Mouse (Mus musculus) forebrain, embryonic 11.5 days (tissue): Measurements from ENCODE around the gene Tardbp. TPM values are rescaled to one million over a fixed set of nuclear protein-coding genes. Genes with fewer than 3 reads are reported as not detected.
A peak's percentile ranks its signal among the peaks of the same experiment; 100 is the strongest.

ENCODE experiments used
- ATAC-seq: fragments of 200-750 bp; cut with Nextera tagmentation; replicated peaks from 2 replicates; pipeline ENCODE4 v1.8.0; 2017; ENCODE audit warnings: moderate TSS enrichment; ENCODE audit not compliant: low FRiP score
- DNase-seq: peaks from one replicate; pipeline ENCODE4 v3.0.0-alpha.2; 2017; ENCODE audit warnings: low spot score
- H3K27ac ChIP-seq: fragments of 300-500 bp; sonication (generic); 2 replicates; pipeline ENCODE4 v1.5.1; 2014; ENCODE audit warnings: low read depth, low read length
- H3K27me3 ChIP-seq: fragments of 300-500 bp; sonication (generic); 2 replicates; pipeline ENCODE4 v1.6.1; 2014; ENCODE audit warnings: mild to moderate bottlenecking, low read length, mixed read lengths; ENCODE audit not compliant: control insufficient read depth, insufficient read depth
- H3K36me3 ChIP-seq: fragments of 300-500 bp; sonication (generic); 2 replicates; pipeline ENCODE4 v1.6.1; 2014; ENCODE audit warnings: mild to moderate bottlenecking, low read length, moderate library complexity, mixed read lengths; ENCODE audit not compliant: control insufficient read depth, insufficient read depth
- H3K4me1 ChIP-seq: fragments of 300-500 bp; sonication (generic); replicated peaks from 2 replicates; pipeline ENCODE4 v1.6.1; 2014; ENCODE audit warnings: low read length, mixed read lengths; ENCODE audit not compliant: control insufficient read depth, insufficient read depth
- H3K4me2 ChIP-seq: fragments of 300-500 bp; sonication (generic); 2 replicates; pipeline ENCODE4 v1.6.1; 2014; ENCODE audit warnings: low read depth, mild to moderate bottlenecking, low read length, moderate library complexity, mixed read lengths; ENCODE audit not compliant: severe bottlenecking
- H3K4me3 ChIP-seq: fragments of 300-500 bp; sonication (generic); 2 replicates; pipeline ENCODE4 v1.5.1; 2014; ENCODE audit warnings: low read depth, low read length
- H3K9ac ChIP-seq: fragments of 300-500 bp; sonication (generic); 2 replicates; pipeline ENCODE4 v1.6.1; 2014; ENCODE audit warnings: low read length
- H3K9me3 ChIP-seq: fragments of 300-500 bp; sonication (generic); 2 replicates; pipeline ENCODE4 v1.6.1; 2016; ENCODE audit warnings: low read length, mixed read lengths; ENCODE audit not compliant: control insufficient read depth
- WGBS: fragments of 180-500 bp; shearing (Covaris S2); extraction: QIAGEN DNeasy Blood & Tissue Kit; methylation state at CpG from one replicate; pipeline ENCODE4 v1.1.7; 2014; 5-methylcytosine and 5-hydroxymethylcytosine counted together
- polyA plus RNA-seq: library from polyadenylated mRNA; unstranded; fragments of >200 nt; fragmentation: Nextera tagmentation; extraction: Ambion mirVana; gene quantifications from 2 replicates; pipeline ENCODE4 v1.2.1, GENCODE M21; 2014

Tardbp gene
- polyA plus RNA-seq, 1 experiment from 2014 or later: 238 TPM

DNA sequence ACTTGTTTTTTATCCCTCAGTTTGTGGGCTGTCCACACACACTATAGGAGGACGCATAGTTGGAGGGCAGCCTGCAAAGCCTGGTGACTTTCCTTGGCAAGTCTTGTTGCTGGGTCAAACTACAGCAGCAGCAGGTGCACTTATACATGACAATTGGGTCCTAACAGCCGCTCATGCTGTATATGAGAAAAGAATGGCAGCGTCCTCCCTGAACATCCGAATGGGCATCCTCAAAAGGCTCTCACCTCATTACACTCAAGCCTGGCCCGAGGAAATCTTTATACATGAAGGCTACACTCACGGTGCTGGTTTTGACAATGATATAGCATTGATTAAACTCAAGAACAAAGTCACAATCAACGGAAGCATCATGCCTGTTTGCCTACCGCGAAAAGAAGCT, 13.1 kb downstream of the Tardbp start:
- Histone ChIP-seq H3K4me2 (no peak overlapping the region), H3K4me1 (no peaks in the 10 kb centered on the region; the same call in 1 of the 2 replicates), H3K27ac (no peak overlapping the region), H3K9ac (no peak overlapping the region), H3K9me3 (no peaks in the 10 kb centered on the region), H3K36me3 (peaks cover 13% of the 10 kb centered on the region), H3K27me3 (no peaks in the 10 kb centered on the region), H3K4me3 (no peak overlapping the region)
- 72% methylated on average over 9 of the region's 9 CpGs for WGBS
- peak; percentile 41 for DNase-seq
- no peak for ATAC-seq

DNA sequence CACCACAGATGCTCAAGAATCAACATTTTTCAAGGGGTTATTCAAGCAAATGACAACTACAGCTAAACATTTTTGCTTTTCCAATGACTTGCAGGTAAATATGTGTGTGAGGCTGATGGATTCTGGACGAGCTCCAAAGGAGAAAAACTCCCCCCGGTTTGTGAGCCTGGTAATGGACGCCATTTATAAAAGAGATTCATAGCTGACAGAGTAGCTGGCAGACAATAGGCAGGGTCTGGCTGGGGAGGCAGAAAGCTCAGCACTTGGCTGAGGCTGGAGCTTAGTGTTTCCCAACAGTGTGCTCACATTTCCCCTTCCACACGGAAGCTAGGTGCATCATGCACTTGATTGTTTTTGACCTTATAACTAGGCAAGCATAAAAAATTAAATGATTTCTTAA, 14.3 kb downstream of the Tardbp start:
- no peak for DNase-seq
- no peak overlapping the region for H3K4me3 ChIP-seq
- H3K4me1 ChIP-seq: no peaks in the 10 kb centered on the region; the same call in 1 of the 2 replicates
- 74% methylated on average over 4 of the region's 4 CpGs for WGBS
- peaks cover 7% of the 10 kb centered on the region; the same call in 1 of the 2 replicates for H3K36me3 ChIP-seq
- no peaks in the 10 kb centered on the region for H3K27me3 ChIP-seq
- H3K4me2 ChIP-seq: no peak overlapping the region
- no peak overlapping the region for H3K27ac ChIP-seq
- no peak overlapping the region for H3K9ac ChIP-seq
- no peak for ATAC-seq
- no peaks in the 10 kb centered on the region for H3K9me3 ChIP-seq

DNA sequence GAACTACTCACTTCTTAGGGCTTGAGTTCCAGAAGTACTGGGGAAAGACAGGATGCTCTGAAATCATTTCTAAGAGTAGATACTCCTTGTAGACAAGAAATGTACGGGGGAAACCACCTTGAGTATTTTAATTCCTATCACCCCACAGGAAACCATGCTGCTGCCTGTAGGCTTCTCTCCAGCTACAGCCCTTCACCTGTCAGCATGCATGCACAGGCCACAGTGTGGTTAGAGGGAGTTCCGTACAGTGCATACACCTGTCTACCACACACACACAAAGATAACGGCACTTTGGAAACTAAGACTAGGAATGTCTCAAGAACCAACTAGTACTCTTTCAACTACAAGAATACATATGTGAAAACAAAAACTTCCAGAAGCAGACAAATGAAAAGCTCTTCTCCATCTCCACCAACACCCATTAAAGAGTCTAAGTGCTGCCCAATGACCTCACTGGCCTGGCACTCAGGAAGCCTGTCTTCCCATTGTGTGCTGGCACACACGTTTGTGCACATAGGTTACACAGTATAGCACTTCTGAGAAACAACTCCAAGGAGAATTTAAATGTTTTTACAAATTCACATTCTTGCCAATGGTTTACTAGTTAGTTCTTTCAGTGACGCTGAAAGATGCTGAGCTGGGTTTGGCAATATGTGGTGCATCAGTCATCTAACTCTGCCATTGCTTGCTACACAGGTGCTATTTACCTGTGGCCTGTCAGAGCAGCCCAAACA, 16.0 kb downstream of the Tardbp start:
- no peak overlapping the region for H3K4me2 ChIP-seq

DNA sequence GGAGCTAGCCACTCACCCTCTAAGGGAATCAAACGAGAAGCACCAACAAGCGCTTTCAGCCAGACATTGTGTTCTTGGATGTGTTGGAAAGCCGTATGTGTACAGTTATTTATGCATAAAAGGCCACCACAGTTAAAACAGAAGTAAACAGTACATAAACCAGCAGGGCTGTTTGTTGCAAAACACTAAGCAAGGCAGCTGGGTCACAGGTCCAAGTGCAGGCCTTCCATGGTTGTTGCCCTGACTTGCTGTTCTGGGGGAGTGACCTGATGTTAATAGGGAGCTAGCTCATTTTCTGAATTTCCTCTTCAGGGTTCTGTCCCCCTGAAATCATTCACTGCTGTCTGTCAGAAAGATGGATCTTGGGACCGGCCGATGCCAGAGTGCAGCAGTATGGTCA, 17.0 kb downstream of the Tardbp start:
- H3K9me3 ChIP-seq: no peaks in the 10 kb centered on the region
- H3K4me2 ChIP-seq: no peak overlapping the region
- no peak overlapping the region for H3K27ac ChIP-seq
- ATAC-seq: no peak
- H3K4me3 ChIP-seq: no peak overlapping the region
- H3K27me3 ChIP-seq: no peaks in the 10 kb centered on the region
- H3K4me1 ChIP-seq: no peaks in the 10 kb centered on the region; the same call in 1 of the 2 replicates
- peak; percentile 42 for DNase-seq
- no peak overlapping the region for H3K9ac ChIP-seq
- 87% methylated on average over 5 of the region's 5 CpGs for whole genome bisulfite sequencing
- peaks cover 2% of the 10 kb centered on the region; the same call in 1 of the 2 replicates for H3K36me3 ChIP-seq

More for the DNA sequence above, 16.0 kb downstream of the Tardbp start:
- no peaks in the 10 kb centered on the region; the same call in 1 of the 2 replicates for H3K4me1 ChIP-seq
- no peak overlapping the region for H3K4me3 ChIP-seq
- no peak overlapping the region for H3K27ac ChIP-seq
- no peak overlapping the region for H3K9ac ChIP-seq
- H3K36me3 ChIP-seq: peaks cover 7% of the 10 kb centered on the region; the same call in 1 of the 2 replicates
- ATAC-seq (no peak), DNase-seq (no peak)
- no peaks in the 10 kb centered on the region for H3K27me3 ChIP-seq
- WGBS: 81% methylated on average over 5 of the region's 5 CpGs
- no peaks in the 10 kb centered on the region for H3K9me3 ChIP-seq

DNA sequence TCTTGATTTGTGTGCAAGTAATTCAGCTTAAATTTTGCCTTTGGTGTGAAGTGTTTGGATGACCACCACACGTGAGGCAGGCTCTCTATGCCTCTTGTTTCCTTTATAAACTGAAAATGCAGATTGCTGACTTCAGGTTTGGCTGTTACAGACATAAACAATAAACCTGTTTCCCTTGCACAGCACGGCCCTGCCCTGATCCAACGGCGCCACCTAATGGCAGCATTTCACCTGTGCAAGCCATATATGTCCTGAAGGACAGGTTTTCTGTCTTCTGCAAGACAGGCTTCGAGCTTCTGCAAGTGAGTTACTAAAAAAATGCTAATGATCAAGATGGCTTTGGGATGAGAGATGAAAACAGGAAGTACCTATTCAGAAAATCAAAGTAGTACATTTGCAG, 19.1 kb downstream of the Tardbp start:
- ATAC-seq: 0 out of 2 replicates have a peak, but pooled peaks have one; percentile 52

GRCm38 (mm10) chr4:148604541-148605165, 22.2 kb downstream of the Tardbp start:
- WGBS: 90% methylated on average over 3 of the region's 3 CpGs
- no peaks in the 10 kb centered on the region for H3K27me3 ChIP-seq
- ATAC-seq (peak; percentile 28; the same call in 1 of the 2 replicates), DNase-seq (peak; percentile 82)
- H3K4me1 ChIP-seq: no peaks in the 10 kb centered on the region
- H3K27ac ChIP-seq: no peak overlapping the region
- H3K4me2 ChIP-seq: no peak overlapping the region
- no peak overlapping the region for H3K9ac ChIP-seq
- H3K36me3 ChIP-seq: no peaks in the 10 kb centered on the region
- no peaks in the 10 kb centered on the region for H3K9me3 ChIP-seq
- no peak overlapping the region for H3K4me3 ChIP-seq

More for the DNA sequence above, 19.1 kb downstream of the Tardbp start:
- no peaks in the 10 kb centered on the region for H3K9me3 ChIP-seq
- H3K4me2 ChIP-seq: no peak overlapping the region
- no peak overlapping the region for H3K9ac ChIP-seq
- 35% methylated on average over 5 of the region's 5 CpGs for WGBS
- no peak overlapping the region for H3K4me3 ChIP-seq
- H3K4me1 ChIP-seq: no peaks in the 10 kb centered on the region
- H3K36me3 ChIP-seq: peaks cover 2% of the 10 kb centered on the region; the same call in 1 of the 2 replicates
- no peaks in the 10 kb centered on the region for H3K27me3 ChIP-seq
- DNase-seq: peak; percentile 83
- no peak overlapping the region for H3K27ac ChIP-seq

- ATAC-seq (no peak), DNase-seq (no peak)
- Histone ChIP-seq H3K27me3 (no peaks in the 10 kb centered on the region), H3K9me3 (no peaks in the 10 kb centered on the region), H3K27ac (no peak overlapping the region), H3K36me3 (peaks cover under 1% of the 10 kb centered on the region; the same call in 1 of the 2 replicates), H3K9ac (no peak overlapping the region), H3K4me1 (no peaks in the 10 kb centered on the region), H3K4me2 (no peak overlapping the region), H3K4me3 (no peak overlapping the region)
- 75% methylated on average over 7 of the region's 7 CpGs for WGBS
Observed at GRCm38 (mm10) chr4:148604141-148604540, 22.7 kb downstream of the Tardbp start.

- H3K4me2 ChIP-seq: no peak overlapping the region
- no peak overlapping the region for H3K4me3 ChIP-seq
- ATAC-seq (no peak), DNase-seq (peak; percentile 45)
- no peaks in the 10 kb centered on the region for H3K4me1 ChIP-seq
- H3K9me3 ChIP-seq: peaks cover 3% of the 10 kb centered on the region; the same call in 1 of the 2 replicates
- no peak overlapping the region for H3K27ac ChIP-seq
- no peaks in the 10 kb centered on the region for H3K27me3 ChIP-seq
- no peak overlapping the region for H3K9ac ChIP-seq
- 68% methylated on average over 10 of the region's 10 CpGs for WGBS
- H3K36me3 ChIP-seq: peaks cover 4% of the 10 kb centered on the region; the same call in 1 of the 2 replicates
Observed at GRCm38 (mm10) chr4:148603376-148604139, 23.3 kb downstream of the Tardbp start.
